ENCODE assay signal across 18 mouse cellular contexts in the genomic region with DNA sequence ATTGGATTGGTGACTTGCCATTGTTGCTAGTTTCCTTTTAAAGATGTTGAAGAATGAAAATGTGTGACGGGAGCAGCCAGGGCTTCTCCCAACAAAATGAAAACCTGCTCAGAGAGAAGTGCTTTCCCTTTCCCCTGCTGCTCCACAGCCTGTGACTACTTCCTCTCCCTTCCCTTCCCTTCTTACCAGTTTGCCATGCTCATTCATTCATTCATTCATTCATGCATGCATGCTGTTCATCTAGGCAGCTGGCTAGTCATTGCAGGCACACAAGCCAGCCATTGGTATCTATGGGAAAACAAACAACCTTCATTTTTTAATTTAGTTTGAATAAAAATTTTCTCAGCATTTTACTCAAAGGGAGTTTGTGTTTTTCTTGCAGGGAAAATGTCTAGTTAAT.
DNase-seq lines count a peak whose midpoint lies in the region; ATAC-seq and TF ChIP-seq lines count a peak whose summit lies in the region.
"Had no signal": no experiment of that assay in that cellular context is flagged by ENCODE, and none has a peak within 500 bp of the region (broad histone marks: within the 10 kb centered on the region; RNA-seq: fewer than 3 reads in every experiment).

No protein-coding gene starts in this region.

- H3K27ac ChIP-seq in forebrain, postnatal 0 days (ENCODE audit: low read depth, low read length): no peak overlapping the region
- no peak overlapping the region for H3K27ac ChIP-seq in forebrain, embryonic 16.5 days (ENCODE audit: low read length)
- peak overlapping the region; percentile 5; the same call in 1 of the 2 replicates for H3K27ac ChIP-seq in hindbrain, embryonic 16.5 days (ENCODE audit: low read depth, low read length)
- H3K27ac ChIP-seq in hindbrain, embryonic 13.5 days: no peak overlapping the region
- H3K27ac ChIP-seq in midbrain, embryonic 11.5 days (ENCODE audit: low read depth, low read length): no peak overlapping the region
- no peak overlapping the region for H3K27ac ChIP-seq in midbrain, embryonic 16.5 days (ENCODE audit: low read length)
- no peak overlapping the region for H3K27ac ChIP-seq in heart, embryonic 12.5 days (ENCODE audit: poor library complexity, severe bottlenecking)
- H3K27ac ChIP-seq: embryonic facial prominence, embryonic 10.5 days; embryonic facial prominence, embryonic 12.5 days; forebrain, embryonic 13.5 days; forebrain, embryonic 15.5 days had no signal

- no peak overlapping the region for H3K9ac ChIP-seq in forebrain, postnatal 0 days
- H3K9ac ChIP-seq in forebrain, embryonic 16.5 days (replicated peaks; ENCODE audit: low read depth, low read length): no peak overlapping the region
- H3K9ac ChIP-seq in hindbrain, embryonic 16.5 days (ENCODE audit: low read depth, low read length): no peak overlapping the region
- H3K9ac ChIP-seq in hindbrain, embryonic 13.5 days: no peak overlapping the region
- H3K9ac ChIP-seq in midbrain, embryonic 11.5 days (ENCODE audit: low read length): no peak overlapping the region
- no peak overlapping the region; the same call in 1 of the 2 replicates for H3K9ac ChIP-seq in midbrain, embryonic 16.5 days (ENCODE audit: low read depth, low read length)
- no peak overlapping the region for H3K9ac ChIP-seq in heart, embryonic 12.5 days
- H3K9ac ChIP-seq: embryonic facial prominence, embryonic 12.5 days; forebrain, embryonic 13.5 days; forebrain, embryonic 15.5 days had no signal

- H3K4me2 ChIP-seq in forebrain, postnatal 0 days (ENCODE audit: low read depth): no peak overlapping the region
- H3K4me2 ChIP-seq in forebrain, embryonic 16.5 days (ENCODE audit: low read length): no peak overlapping the region
- H3K4me2 ChIP-seq in hindbrain, embryonic 16.5 days (ENCODE audit: low read length): no peak overlapping the region
- no peak overlapping the region for H3K4me2 ChIP-seq in hindbrain, embryonic 13.5 days
- H3K4me2 ChIP-seq in midbrain, embryonic 11.5 days: no peak overlapping the region
- no peak overlapping the region for H3K4me2 ChIP-seq in midbrain, embryonic 16.5 days (ENCODE audit: low read length)
- H3K4me2 ChIP-seq in heart, embryonic 12.5 days: no peak overlapping the region
- H3K4me2 ChIP-seq: embryonic facial prominence, embryonic 12.5 days; forebrain, embryonic 13.5 days; forebrain, embryonic 15.5 days had no signal

- no peak for DNase-seq in forebrain, postnatal 0 days
- peak; percentile 69 for DNase-seq in midbrain, embryonic 11.5 days (ENCODE audit: low spot score, missing footprints)
- DNase-seq: adrenal gland, adult 8-10 months; adrenal gland, postnatal 14 days; adrenal gland, postnatal 36 days; cerebellum, postnatal 10 days had no signal

- no peak overlapping the region for H3K4me3 ChIP-seq in forebrain, postnatal 0 days (ENCODE audit: low read depth, low read length)
- H3K4me3 ChIP-seq in forebrain, embryonic 16.5 days (replicated peaks; ENCODE audit: low read length): no peak overlapping the region
- no peak overlapping the region for H3K4me3 ChIP-seq in hindbrain, embryonic 16.5 days (ENCODE audit: low read length)
- H3K4me3 ChIP-seq in hindbrain, embryonic 13.5 days: no peak overlapping the region
- no peak overlapping the region for H3K4me3 ChIP-seq in midbrain, embryonic 11.5 days (ENCODE audit: low read depth, low read length)
- H3K4me3 ChIP-seq in midbrain, embryonic 16.5 days (ENCODE audit: low read depth, low read length): no peak overlapping the region
- no peak overlapping the region for H3K4me3 ChIP-seq in heart, embryonic 12.5 days
- H3K4me3 ChIP-seq: embryonic facial prominence, embryonic 10.5 days; embryonic facial prominence, embryonic 12.5 days; forebrain, embryonic 13.5 days; forebrain, embryonic 15.5 days had no signal

- no peaks in the 10 kb centered on the region for H3K9me3 ChIP-seq in forebrain, postnatal 0 days (ENCODE audit: low read length)
- H3K9me3 ChIP-seq in forebrain, embryonic 16.5 days (ENCODE audit: control insufficient read depth, low read length): no peaks in the 10 kb centered on the region
- no peaks in the 10 kb centered on the region for H3K9me3 ChIP-seq in hindbrain, embryonic 16.5 days (ENCODE audit: control insufficient read depth, low read length)
- H3K9me3 ChIP-seq in hindbrain, embryonic 13.5 days: no peaks in the 10 kb centered on the region
- no peaks in the 10 kb centered on the region for H3K9me3 ChIP-seq in midbrain, embryonic 11.5 days (ENCODE audit: control insufficient read depth, low read length)
- no peaks in the 10 kb centered on the region for H3K9me3 ChIP-seq in midbrain, embryonic 16.5 days (replicated peaks; ENCODE audit: control insufficient read depth, low read length, poor library complexity, severe bottlenecking)
- no peaks in the 10 kb centered on the region for H3K9me3 ChIP-seq in heart, embryonic 12.5 days (replicated peaks)
- H3K9me3 ChIP-seq: embryonic facial prominence, embryonic 10.5 days; embryonic facial prominence, embryonic 12.5 days; forebrain, embryonic 13.5 days; forebrain, embryonic 15.5 days; G1E had no signal

- TF ChIP-seq CTCF in forebrain, postnatal 0 days (IDR thresholded peaks at IDR 0.05; ENCODE audit: low read depth): no peak

- WGBS in forebrain, postnatal 0 days: 19% methylated on average over 1 of the region's 1 CpGs
- WGBS in forebrain, embryonic 16.5 days: 32% methylated on average over 1 of the region's 1 CpGs
- WGBS in hindbrain, embryonic 16.5 days: 65% methylated on average over 1 of the region's 1 CpGs
- WGBS in hindbrain, embryonic 13.5 days: 63% methylated on average over 1 of the region's 1 CpGs
- 54% methylated on average over 1 of the region's 1 CpGs for WGBS in midbrain, embryonic 11.5 days
- WGBS in midbrain, embryonic 16.5 days: 16% methylated on average over 1 of the region's 1 CpGs
- 65% methylated on average over 1 of the region's 1 CpGs for whole genome bisulfite sequencing in heart, embryonic 12.5 days

- H3K27me3 ChIP-seq in forebrain, postnatal 0 days (ENCODE audit: insufficient read depth, low read length): no peaks in the 10 kb centered on the region
- 0 out of 2 replicates have a peak, but pooled peaks cover 2% of the 10 kb centered on the region for H3K27me3 ChIP-seq in forebrain, embryonic 16.5 days (replicated peaks; ENCODE audit: control insufficient read depth, insufficient read depth, low read length)
- H3K27me3 ChIP-seq in hindbrain, embryonic 16.5 days (replicated peaks; ENCODE audit: control insufficient read depth, insufficient read depth, low read length): peaks cover 4% of the 10 kb centered on the region; the same call in 1 of the 2 replicates
- peaks cover 10% of the 10 kb centered on the region; the same call in 1 of the 2 replicates for H3K27me3 ChIP-seq in hindbrain, embryonic 13.5 days
- H3K27me3 ChIP-seq in midbrain, embryonic 11.5 days (ENCODE audit: control insufficient read depth, insufficient read depth, low read length): no peaks in the 10 kb centered on the region
- no peaks in the 10 kb centered on the region for H3K27me3 ChIP-seq in midbrain, embryonic 16.5 days (ENCODE audit: control insufficient read depth, insufficient read depth, low read depth, low read length)
- H3K27me3 ChIP-seq in heart, embryonic 12.5 days (replicated peaks): no peaks in the 10 kb centered on the region
- H3K27me3 ChIP-seq: forebrain, embryonic 15.5 days; Patski had no signal

- peaks cover 2% of the 10 kb centered on the region; the same call in 1 of the 2 replicates for H3K4me1 ChIP-seq in forebrain, postnatal 0 days (ENCODE audit: insufficient read depth)
- peaks cover 6% of the 10 kb centered on the region; the same call in 1 of the 2 replicates for H3K4me1 ChIP-seq in forebrain, embryonic 16.5 days (replicated peaks; ENCODE audit: control insufficient read depth, insufficient read depth, low read length)
- H3K4me1 ChIP-seq in hindbrain, embryonic 16.5 days (ENCODE audit: control insufficient read depth, insufficient read depth, low read depth, low read length): peaks cover 15% of the 10 kb centered on the region
- peaks cover 19% of the 10 kb centered on the region for H3K4me1 ChIP-seq in hindbrain, embryonic 13.5 days (replicated peaks)
- H3K4me1 ChIP-seq in midbrain, embryonic 11.5 days (ENCODE audit: control insufficient read depth, insufficient read depth, low read length): peaks cover 4% of the 10 kb centered on the region; the same call in 1 of the 2 replicates
- peaks cover 14% of the 10 kb centered on the region for H3K4me1 ChIP-seq in midbrain, embryonic 16.5 days (ENCODE audit: control insufficient read depth, insufficient read depth, low read length)
- peaks cover 19% of the 10 kb centered on the region for H3K4me1 ChIP-seq in heart, embryonic 12.5 days (replicated peaks)

- H3K36me3 ChIP-seq in forebrain, postnatal 0 days (ENCODE audit: insufficient read depth): no peaks in the 10 kb centered on the region
- no peaks in the 10 kb centered on the region for H3K36me3 ChIP-seq in forebrain, embryonic 16.5 days (ENCODE audit: control insufficient read depth, insufficient read depth)
- no peaks in the 10 kb centered on the region for H3K36me3 ChIP-seq in hindbrain, embryonic 16.5 days (ENCODE audit: control insufficient read depth, insufficient read depth, low read length)
- no peaks in the 10 kb centered on the region for H3K36me3 ChIP-seq in hindbrain, embryonic 13.5 days
- no peaks in the 10 kb centered on the region for H3K36me3 ChIP-seq in midbrain, embryonic 11.5 days (ENCODE audit: control insufficient read depth, insufficient read depth, low read length)
- no peaks in the 10 kb centered on the region for H3K36me3 ChIP-seq in midbrain, embryonic 16.5 days (ENCODE audit: control insufficient read depth, insufficient read depth, low read length)
- no peaks in the 10 kb centered on the region for H3K36me3 ChIP-seq in heart, embryonic 12.5 days
- H3K36me3 ChIP-seq: embryonic facial prominence, embryonic 10.5 days; embryonic facial prominence, embryonic 12.5 days; forebrain, embryonic 15.5 days; G1E had no signal

- ATAC-seq in forebrain, postnatal 0 days: peak; percentile 71
- no peak for ATAC-seq in forebrain, embryonic 16.5 days
- no peak for ATAC-seq in hindbrain, embryonic 16.5 days
- no peak for ATAC-seq in hindbrain, embryonic 13.5 days (ENCODE audit: low FRiP score)
- no peak for ATAC-seq in midbrain, embryonic 11.5 days (ENCODE audit: low FRiP score)
- ATAC-seq in midbrain, embryonic 16.5 days: no peak
- ATAC-seq in heart, embryonic 12.5 days (ENCODE audit: insufficient number of reproducible peaks, low FRiP score): no peak
- ATAC-seq: activated CD4-positive, CD25-positive, alpha-beta regulatory T cell, adult 4 months; forebrain, embryonic 13.5 days; forebrain, embryonic 15.5 days; Patski had no signal
